Mouse (Mus musculus) testis, adult 2 months (tissue): ENCODE measurements around the gene Eid2b. TPM values are rescaled to one million over a fixed set of nuclear protein-coding genes. Genes with fewer than 3 reads are reported as not detected.

Experiments used
- H3K27ac ChIP-seq: fragments of 200-500 bp; 2 replicates; pipeline ENCODE4 v1.5.1; 2012; ENCODE audit warnings: low read depth, low read length; ENCODE audit not compliant: control insufficient read depth, insufficient read depth
- H3K27me3 ChIP-seq: fragments of 200-500 bp; 2 replicates; pipeline ENCODE4 v1.6.1; 2012; ENCODE audit warnings: mild to moderate bottlenecking, low read length, moderate library complexity; ENCODE audit not compliant: control insufficient read depth, insufficient read depth
- H3K36me3 ChIP-seq: fragments of 200-500 bp; 2 replicates; pipeline ENCODE4 v1.6.1; 2012; ENCODE audit warnings: mild to moderate bottlenecking, low read length; ENCODE audit not compliant: control insufficient read depth, insufficient read depth
- H3K4me1 ChIP-seq: fragments of 200-500 bp; 2 replicates; pipeline ENCODE4 v1.6.1; 2012; ENCODE audit warnings: low read length; ENCODE audit not compliant: control insufficient read depth, insufficient read depth
- H3K4me3 ChIP-seq: fragments of 200-500 bp; 2 replicates; pipeline ENCODE4 v1.5.1; 2012; ENCODE audit warnings: low read depth, mild to moderate bottlenecking, low read length, moderate library complexity, mixed read lengths; ENCODE audit not compliant: control insufficient read depth
- CTCF ChIP-seq: fragments of 200-500 bp; IDR thresholded peaks from 2 replicates; pipeline ENCODE4 v1.5.1; 2012; ENCODE audit warnings: low read depth, mild to moderate bottlenecking, inconsistent platforms, low read length, moderate library complexity; ENCODE audit not compliant: control insufficient read depth, insufficient read depth, insufficient replicate concordance
- POLR2A ChIP-seq: fragments of 200-500 bp; IDR thresholded peaks from 2 replicates; pipeline ENCODE4 v1.6.1; 2012; ENCODE audit warnings: low read depth, mild to moderate bottlenecking, inconsistent platforms, low read length, moderate library complexity; ENCODE audit not compliant: control insufficient read depth
- polyA plus RNA-seq: library from polyadenylated mRNA; depleted of rRNA; stranded (reverse); fragments of >200 nt; gene quantifications from 2 replicates; pipeline ENCODE4 v1.2.3, GENCODE M21; 2012

The Eid2b gene
- polyA plus RNA-seq, 1 experiment = 13.9 TPM

- Histone ChIP-seq H3K36me3 (no peaks in the 10 kb centered on the region), H3K27ac (no peak overlapping the region), H3K4me3 (no peak overlapping the region), H3K4me1 (peaks cover 5% of the 10 kb centered on the region), H3K27me3 (no peaks in the 10 kb centered on the region)
- TF ChIP-seq CTCF = no peak
- TF ChIP-seq POLR2A = no peak
Observed at GRCm38 (mm10) chr7:28265391-28265790, 12.1 kb upstream of the Eid2b start.

- TF ChIP-seq POLR2A = peak; percentile 92
- no peak for TF ChIP-seq CTCF
- Histone ChIP-seq H3K4me3 (peak within 1 kb of the TSS; percentile 87), H3K27me3 (no peaks in the 10 kb centered on the region), H3K36me3 (no peaks in the 10 kb centered on the region; the same call in 1 of the 2 replicates), H3K4me1 (peaks cover 7% of the 10 kb centered on the region), H3K27ac (peak within 1 kb of the TSS; percentile 79)
Observed at GRCm38 (mm10) chr7:28267129-28268041, 10.2 kb upstream of the Eid2b start, which contains the start of gene Eid2. Gene Eid2 (plus strand): TSS chr7:28267881.

- Histone ChIP-seq H3K27ac (peak overlapping the region; percentile 79), H3K27me3 (no peaks in the 10 kb centered on the region), H3K4me3 (peak overlapping the region; percentile 87), H3K4me1 (peaks cover 7% of the 10 kb centered on the region), H3K36me3 (no peaks in the 10 kb centered on the region; the same call in 1 of the 2 replicates)
- TF ChIP-seq POLR2A (no peak), CTCF (no peak)
Observed at GRCm38 (mm10) chr7:28268042-28268531, 9.5 kb upstream of the Eid2b start.

- Histone ChIP-seq H3K27ac (peak overlapping the region; percentile 79), H3K27me3 (no peaks in the 10 kb centered on the region), H3K36me3 (no peaks in the 10 kb centered on the region; the same call in 1 of the 2 replicates), H3K4me3 (peak overlapping the region; percentile 87), H3K4me1 (peaks cover 7% of the 10 kb centered on the region)
- TF ChIP-seq POLR2A = no peak
- TF ChIP-seq CTCF = no peak
Observed at GRCm38 (mm10) chr7:28268576-28268975, 9.0 kb upstream of the Eid2b start.

GRCm38 (mm10) chr7:28269355-28269754, 8.2 kb upstream of the Eid2b start:
- Histone ChIP-seq H3K27ac (no peak overlapping the region), H3K27me3 (no peaks in the 10 kb centered on the region), H3K4me1 (peaks cover 5% of the 10 kb centered on the region), H3K4me3 (no peak overlapping the region), H3K36me3 (no peaks in the 10 kb centered on the region; the same call in 1 of the 2 replicates)
- TF ChIP-seq CTCF (peak; percentile 59), POLR2A (no peak)

- H3K27me3 ChIP-seq = no peaks in the 10 kb centered on the region
- no peak overlapping the region for H3K27ac ChIP-seq
- no peaks in the 10 kb centered on the region; the same call in 1 of the 2 replicates for H3K36me3 ChIP-seq
- H3K4me3 ChIP-seq = no peak overlapping the region
- TF ChIP-seq POLR2A = no peak
- 0 out of 2 replicates have a peak, but pooled peaks have one; percentile 29 for TF ChIP-seq CTCF
- peaks cover 5% of the 10 kb centered on the region for H3K4me1 ChIP-seq
Observed at GRCm38 (mm10) chr7:28271761-28272160, 5.8 kb upstream of the Eid2b start.

GRCm38 (mm10) chr7:28277237-28277614, 313 bp upstream of the Eid2b start:
- Histone ChIP-seq H3K36me3 (no peaks in the 10 kb centered on the region; the same call in 1 of the 2 replicates), H3K4me3 (no peak overlapping the region), H3K4me1 (peaks cover 7% of the 10 kb centered on the region), H3K27me3 (no peaks in the 10 kb centered on the region), H3K27ac (no peak overlapping the region)
- TF ChIP-seq POLR2A (no peak), CTCF (no peak)
